Mouse (Mus musculus): ENCODE data around the gene Ano9.
A peak's percentile ranks its signal among the peaks of the same experiment; 100 is the strongest.

DNA sequence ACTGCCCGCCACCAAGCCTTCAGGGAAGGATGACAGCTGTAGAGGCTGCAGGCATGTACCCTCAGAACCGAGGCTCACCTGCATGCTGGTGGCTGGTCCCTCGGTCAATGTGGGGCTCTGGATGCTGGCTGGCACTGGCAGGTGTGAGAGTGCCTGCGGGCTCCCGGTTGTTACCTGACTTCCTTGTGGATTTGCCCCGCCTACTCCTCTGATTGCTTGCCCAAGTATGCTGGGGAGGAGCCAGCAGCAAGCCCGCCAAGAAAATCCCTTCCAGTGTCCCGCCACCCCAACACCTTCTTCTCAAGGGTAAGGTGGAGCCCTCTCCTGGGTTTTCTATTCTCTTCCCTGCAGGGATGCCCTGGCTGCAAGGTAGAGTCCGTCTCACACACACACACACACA, at the start of gene Ano9:
- TF ChIP-seq CTCF (IDR thresholded peaks at IDR 0.05; ENCODE audit: extremely low read depth, insufficient read length, insufficient replicate concordance, low read depth, low read length) (no peak), POLR2A (IDR thresholded peaks at IDR 0.05; ENCODE audit: low read depth, low read length) (peak; percentile 84)

Data from small intestine, adult 2 months (tissue).